Comparison of ENCODE assay signal across 14 mouse cellular contexts in the genomic region with DNA sequence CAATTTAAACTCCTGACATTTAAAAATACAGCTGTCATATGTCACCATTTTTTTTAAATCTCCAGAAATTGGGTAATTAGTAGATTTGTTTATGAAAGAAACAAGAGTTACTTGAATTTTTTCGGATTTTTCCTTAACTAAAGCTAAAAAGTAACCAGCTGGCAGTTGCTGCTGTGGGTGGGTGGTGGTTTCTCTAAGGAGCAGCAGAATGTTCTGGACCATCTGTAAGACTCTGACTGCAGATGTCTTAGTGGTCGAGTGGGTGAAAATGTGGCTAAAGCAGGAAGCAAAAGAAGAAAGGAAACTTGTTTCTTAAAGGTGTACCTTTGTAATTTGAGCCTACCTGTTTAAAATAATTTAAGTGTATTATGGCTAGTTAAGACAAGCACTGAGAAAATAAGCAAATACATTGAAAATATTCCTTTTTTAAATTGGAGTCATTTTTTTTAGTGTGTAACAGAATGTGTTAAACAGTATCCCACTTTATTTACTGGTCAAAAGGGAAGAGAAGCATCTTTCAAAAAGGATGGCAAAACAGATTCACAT. TPM values are rescaled to one million over a fixed set of nuclear protein-coding genes. Genes with fewer than 3 reads are reported as not detected.
DNase-seq lines count a peak whose midpoint lies in the region; ATAC-seq lines count a peak whose summit lies in the region.
"Had no signal": no experiment of that assay in that cellular context is flagged by ENCODE, and none has a peak within 500 bp of the region (broad histone marks: within the 10 kb centered on the region; RNA-seq: fewer than 3 reads in every experiment).

No protein-coding gene starts in this region.

- H3K4me2 ChIP-seq in forebrain, embryonic 11.5 days (ENCODE audit: low read depth, low read length, severe bottlenecking) = no peak overlapping the region
- H3K4me2 ChIP-seq: embryonic facial prominence, embryonic 15.5 days had no signal

- DNase-seq in frontal cortex, adult 2 months (ENCODE audit: extremely low spot score in 1 of 2, low spot score in 1 of 2) = peak; percentile 80 to 83
- peak; percentile 12 to 13 for DNase-seq in spleen, postnatal 36 days (ENCODE audit: low spot score in 2 of 2)
- no peak for DNase-seq in spleen, adult 12 weeks (ENCODE audit: low spot score)
- DNase-seq in left cerebral cortex, postnatal 36 days (ENCODE audit: low spot score in 2 of 2) = peak; percentile 61
- DNase-seq in thymus, postnatal 14 days = peak; percentile 32
- no peak for DNase-seq in urinary bladder, postnatal 14 days (ENCODE audit: low spot score)
- no peak for DNase-seq in forebrain, embryonic 11.5 days (ENCODE audit: low spot score)
- DNase-seq: adrenal gland, postnatal 25 days; cerebellum, adult 18-20 months; kidney, postnatal 4 days had no signal

- 69% methylated on average over 2 of the region's 2 CpGs for WGBS in forebrain, embryonic 11.5 days

- no peaks in the 10 kb centered on the region for H3K36me3 ChIP-seq in forebrain, embryonic 11.5 days (ENCODE audit: control insufficient read depth, insufficient read depth, low read length)

- intact Hi-C loops in left cerebral cortex, postnatal 36 days (cut with DNase I) = loop anchor here (5.0 kb wide), 1 partner anchor 52 kb away; no protein-coding TSS in a partner anchor

- no peak for ATAC-seq in frontal cortex, adult (ENCODE audit: low TSS enrichment)
- no peak for ATAC-seq in forebrain, embryonic 11.5 days (replicated peaks; ENCODE audit: low FRiP score)
- ATAC-seq: inflammation-experienced regulatory T-cells, adult 6 months had no signal

- no peak overlapping the region for H3K4me3 ChIP-seq in forebrain, embryonic 11.5 days (ENCODE audit: low read depth, low read length)
- H3K4me3 ChIP-seq: embryonic facial prominence, embryonic 15.5 days had no signal

- no peaks in the 10 kb centered on the region for H3K9me3 ChIP-seq in forebrain, embryonic 11.5 days (ENCODE audit: control insufficient read depth, low read length)
- H3K9me3 ChIP-seq: embryonic facial prominence, embryonic 15.5 days had no signal

- H3K9ac ChIP-seq in forebrain, embryonic 11.5 days (ENCODE audit: low read length) = no peak overlapping the region
- H3K9ac ChIP-seq: embryonic facial prominence, embryonic 15.5 days had no signal

- H3K4me1 ChIP-seq in forebrain, embryonic 11.5 days (replicated peaks; ENCODE audit: control insufficient read depth, insufficient read depth, low read length) = no peaks in the 10 kb centered on the region; the same call in 1 of the 2 replicates

- no peaks in the 10 kb centered on the region for H3K27me3 ChIP-seq in forebrain, embryonic 11.5 days (ENCODE audit: control insufficient read depth, insufficient read depth, low read length)
- H3K27me3 ChIP-seq: embryonic facial prominence, embryonic 15.5 days had no signal

- no peak overlapping the region for H3K27ac ChIP-seq in forebrain, embryonic 11.5 days (ENCODE audit: low read depth, low read length)
- H3K27ac ChIP-seq: embryonic facial prominence, embryonic 15.5 days; stomach, postnatal 0 days had no signal

RNA-seq across cellular contexts. Expression of gene Ints13, which starts 2.8 kb away (rescaled TPM):
- 83.2 and 87.5 TPM in 2 replicates for polyA plus RNA-seq in frontal cortex, adult 2 months (2012; rRNA removed)
- total RNA-seq in left cerebral cortex, postnatal 36 days (2021) = 10 to 100 TPM; 26.8 to 43.6 TPM
- polyA plus RNA-seq in forebrain, embryonic 11.5 days (2014; fragmentation: Nextera tagmentation; extraction: Ambion mirVana) = 89.0 and 92.0 TPM in 2 replicates

RNA-seq across cellular contexts. Expression of gene Fgfr1op2, which starts 3.5 kb away (rescaled TPM):
- 74.8 and 75.5 TPM in 2 replicates for polyA plus RNA-seq in frontal cortex, adult 2 months (2012; rRNA removed)
- 100 to 1,000 TPM in 1 of 2 experiments, 10 to 100 TPM in 1; 98.7 to 113 TPM for total RNA-seq in left cerebral cortex, postnatal 36 days (2021)
- polyA plus RNA-seq in forebrain, embryonic 11.5 days (2014; fragmentation: Nextera tagmentation; extraction: Ambion mirVana) = 83.8 and 85.6 TPM in 2 replicates

Comparison
In these comparisons a context has a peak if more than half of its experiments do, and no peak if none do; other contexts are left out.
1. DNase-seq: peak in frontal cortex, adult 2 months (2 of 2), spleen, postnatal 36 days (2 of 2), left cerebral cortex, postnatal 36 days (2 of 2) and thymus, postnatal 14 days (single experiment); none in spleen, adult 12 weeks (single experiment), urinary bladder, postnatal 14 days (single experiment) and forebrain, embryonic 11.5 days (single experiment).